Mouse (Mus musculus): Measurements from ENCODE around the gene Eif3d. TPM values are rescaled to one million over a fixed set of nuclear protein-coding genes. Genes with fewer than 3 reads are reported as not detected.
A peak's percentile ranks its signal among the peaks of the same experiment; 100 is the strongest.

Gene Eif3d
- total and polyA plus RNA-seq, 3 experiments: 521 to 738 (median 619) TPM

DNA sequence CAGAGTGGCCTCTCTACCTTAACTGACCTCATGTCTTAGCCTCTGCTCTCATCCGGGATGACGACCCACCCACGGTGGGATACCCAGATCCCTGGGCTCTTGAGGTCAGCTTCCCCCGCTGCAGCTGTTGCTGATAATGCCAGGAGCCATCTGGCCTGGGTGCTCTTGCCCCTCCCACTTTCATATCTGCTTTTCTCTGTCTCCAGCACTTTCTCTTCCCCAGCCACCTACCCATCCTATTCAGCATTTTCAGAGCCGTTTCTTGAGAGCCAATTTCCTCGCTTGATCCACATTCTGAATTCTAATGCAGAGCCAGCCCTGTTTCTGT, 39.0 kb downstream of the Eif3d start (continued):
- TF ChIP-seq POLR2AphosphoS2 (IDR thresholded peaks at IDR 0.05; ENCODE audit: low read length): no peak
- TF ChIP-seq JUND (IDR thresholded peaks at IDR 0.05; ENCODE audit: low read depth, low read length): no peak
- TF ChIP-seq POLR2AphosphoS5 (IDR thresholded peaks at IDR 0.05; ENCODE audit: borderline replicate concordance, low read depth, low read length): no peak
- TF ChIP-seq ZKSCAN1 (IDR thresholded peaks at IDR 0.05; ENCODE audit: low read depth, low read length): no peak

DNA sequence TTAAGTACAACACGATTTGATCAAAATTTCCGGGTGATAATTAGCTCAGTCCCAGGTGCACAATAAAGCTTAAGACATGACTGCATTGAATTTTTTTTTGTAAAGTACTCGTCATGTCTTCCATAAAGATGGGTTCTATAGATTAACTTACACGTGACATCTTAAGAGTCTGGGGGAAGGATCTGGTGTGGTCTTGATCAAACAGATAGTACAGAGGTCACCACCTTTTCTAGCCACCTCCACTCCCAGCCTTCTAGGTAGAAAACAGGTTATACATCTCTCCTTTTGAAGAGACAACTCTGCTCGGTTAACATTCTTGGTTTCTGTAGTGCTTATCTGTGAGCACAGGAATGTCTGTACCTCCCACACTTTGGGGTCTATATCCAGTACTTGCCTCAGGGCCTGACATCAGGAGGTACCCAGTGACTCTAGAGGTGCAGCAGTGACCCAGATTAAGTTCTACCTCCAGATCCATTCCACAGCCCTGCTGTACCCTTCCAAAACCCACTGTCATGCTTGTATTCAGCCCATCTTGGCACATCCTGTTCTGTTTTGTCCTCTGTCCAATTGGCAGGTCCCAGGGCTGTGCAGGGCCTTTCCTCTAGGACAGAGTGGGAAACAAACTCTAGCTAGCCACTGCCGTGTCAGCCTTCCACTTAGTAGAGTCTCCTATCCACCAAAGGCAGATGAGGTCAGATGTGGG, 39.5 kb downstream of the Eif3d start:
- H3K36me3 ChIP-seq (ENCODE audit: control insufficient read depth in 1 of 2, insufficient read depth in 2 of 2, low read length in 2 of 2): peaks cover 3 to 28% of the 10 kb centered on the region in 2 experiments; a peak in 3 of 4 replicates
- peaks cover 30% of the 10 kb centered on the region for H3K79me2 ChIP-seq (ENCODE audit: control insufficient read depth, insufficient read depth, low read length, poor library complexity)
- no peaks in the 10 kb centered on the region for H3K27me3 ChIP-seq (ENCODE audit: control insufficient read depth in 1 of 2, insufficient read depth in 2 of 2, low read length in 2 of 2)
- H3K4me1 ChIP-seq (ENCODE audit: control insufficient read depth in 1 of 2, insufficient read depth in 2 of 2, low read length in 2 of 2): peaks cover 2 to 36% of the 10 kb centered on the region in 2 experiments
- H3K4me3 ChIP-seq (ENCODE audit: control insufficient read depth in 1 of 2, insufficient read depth in 1 of 2, low read depth in 2 of 2, low read length in 2 of 2): peak overlapping the region; percentile 50 to 77
- TF ChIP-seq ZC3H11A (IDR thresholded peaks at IDR 0.05; ENCODE audit: low read depth, low read length) (no peak), E2F4 (IDR thresholded peaks at IDR 0.05; ENCODE audit: borderline replicate concordance, low read depth, low read length) (no peak), MAZ (IDR thresholded peaks at IDR 0.05; ENCODE audit: low read depth, low read length) (no peak), GABPA (IDR thresholded peaks at IDR 0.05; ENCODE audit: low read depth, low read length) (no peak), MAFK (IDR thresholded peaks at IDR 0.05; ENCODE audit: borderline replicate concordance, low read depth, low read length) (no peak), RAD21 (IDR thresholded peaks at IDR 0.05; ENCODE audit: low read depth, low read length) (no peak), TAL1 (IDR thresholded peaks at IDR 0.05; ENCODE audit: low read length) (peak; percentile 13; the same call in 1 of the 2 replicates), ZKSCAN1 (IDR thresholded peaks at IDR 0.05; ENCODE audit: low read depth, low read length) (no peak), UBTF (IDR thresholded peaks at IDR 0.05; ENCODE audit: borderline replicate concordance, insufficient read depth, low read depth, low read length) (no peak), NELFE (IDR thresholded peaks at IDR 0.05; ENCODE audit: low read depth, low read length) (no peak), KAT2A (conservative IDR thresholded peaks at IDR 0.05; ENCODE audit: low read depth, low read length) (no peak), ZNF384 (IDR thresholded peaks at IDR 0.05; ENCODE audit: low read depth, low read length) (peak; percentile 70), MYB (IDR thresholded peaks at IDR 0.05; ENCODE audit: low read depth, low read length) (no peak), MYC (IDR thresholded peaks at IDR 0.05; ENCODE audit: low read depth, low read length) (0 out of 2 replicates have a peak, but pooled peaks have one; percentile 21), SMC3 (IDR thresholded peaks at IDR 0.05; ENCODE audit: low read depth, low read length) (no peak), TCF12 (IDR thresholded peaks at IDR 0.05; ENCODE audit: low read depth, low read length) (0 out of 2 replicates have a peak, but pooled peaks have one; percentile 44), CHD1 (IDR thresholded peaks at IDR 0.05; ENCODE audit: low read depth, low read length) (no peak), SIN3A (IDR thresholded peaks at IDR 0.05; ENCODE audit: low read length) (no peak), ETS1 (IDR thresholded peaks at IDR 0.05; ENCODE audit: low read depth, low read length) (0 out of 2 replicates have a peak, but pooled peaks have one; percentile 6), BHLHE40 (IDR thresholded peaks at IDR 0.05; ENCODE audit: borderline replicate concordance, low read depth, low read length) (peak; percentile 38; the same call in 1 of the 2 replicates), GATA1 (IDR thresholded peaks at IDR 0.05; ENCODE audit: low read depth, low read length) (peak; percentile 60; the same call in 1 of the 2 replicates), RCOR1 (IDR thresholded peaks at IDR 0.05; ENCODE audit: low read depth, low read length) (no peak), MXI1 (IDR thresholded peaks at IDR 0.05; ENCODE audit: low read depth, low read length) (no peak; the same call in 1 of the 2 replicates), MAX (IDR thresholded peaks at IDR 0.05; ENCODE audit: low read length) (0 out of 2 replicates have a peak, but pooled peaks have one; percentile 13), USF1 (IDR thresholded peaks at IDR 0.05; ENCODE audit: low read depth, low read length) (peak; percentile 54), POLR2AphosphoS5 (IDR thresholded peaks at IDR 0.05; ENCODE audit: borderline replicate concordance, low read depth, low read length) (no peak), POLR2A (IDR thresholded peaks at IDR 0.05; ENCODE audit: control insufficient read depth in 1 of 2, insufficient read depth in 1 of 2, low read depth in 1 of 2, low read length in 2 of 2, poor library complexity in 1 of 2) (no peak; a peak in 1 of 4 replicates), EP300 (IDR thresholded peaks at IDR 0.05; ENCODE audit: low read depth in 1 of 2, low read length in 2 of 2) (peak in 1 of 2 experiments; percentile 50; a peak in 1 of 4 replicates), CTCF (IDR thresholded peaks at IDR 0.05 in 2 of 3, conservative IDR thresholded peaks at IDR 0.05 in 1 of 3; ENCODE audit: control insufficient read depth in 1 of 3, insufficient read depth in 1 of 3, low read depth in 2 of 3, low read length in 3 of 3, poor library complexity in 1 of 3, severe bottlenecking in 1 of 3) (no peak), ELF1 (IDR thresholded peaks at IDR 0.05; ENCODE audit: low read depth, low read length) (no peak), JUND (IDR thresholded peaks at IDR 0.05; ENCODE audit: low read depth, low read length) (no peak), TBP (IDR thresholded peaks at IDR 0.05; ENCODE audit: low read depth, low read length) (no peak)
- H3K9me3 ChIP-seq (replicated peaks; ENCODE audit: insufficient read depth, low read length): no peaks in the 10 kb centered on the region
- peak; percentile 59 for DNase-seq (ENCODE audit: low read depth, low spot score)
- peak overlapping the region; percentile 91 for H3K27ac ChIP-seq (ENCODE audit: control insufficient read depth, low read depth, low read length)
- peak overlapping the region; percentile 82 for H3K9ac ChIP-seq (ENCODE audit: control insufficient read depth, low read depth, low read length, poor library complexity, severe bottlenecking)

Measured in MEL (cell line).